In the genomic region with DNA sequence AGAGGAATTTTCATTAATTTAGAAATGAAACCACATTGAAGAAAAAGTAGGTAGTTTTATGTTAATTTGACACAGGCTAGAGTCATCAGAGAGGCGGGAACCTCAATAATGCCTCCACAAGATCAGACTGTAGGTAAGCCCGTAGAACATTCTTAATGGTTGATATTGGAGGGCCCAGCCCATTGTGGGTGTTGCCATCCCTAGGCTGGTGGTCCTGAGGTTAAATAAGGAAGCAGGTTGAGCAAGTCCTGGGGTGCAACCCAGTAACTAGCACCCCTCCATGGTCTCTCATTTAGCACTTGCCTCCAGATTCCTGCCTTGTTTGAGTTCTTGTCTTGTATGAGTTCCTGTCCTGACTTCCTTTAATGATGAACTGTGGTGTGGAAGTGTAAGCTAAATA, we compare ENCODE assay signal across 8 mouse cellular contexts. TPM values are rescaled to one million over a fixed set of nuclear protein-coding genes. Genes with fewer than 3 reads are reported as not detected.
DNase-seq lines count a peak whose midpoint lies in the region; ATAC-seq and TF ChIP-seq lines count a peak whose summit lies in the region.
"Had no signal": no experiment of that assay in that cellular context is flagged by ENCODE, and none has a peak within 500 bp of the region (broad histone marks: within the 10 kb centered on the region; RNA-seq: fewer than 3 reads in every experiment).

No protein-coding gene starts in this region.

- no peak for TF ChIP-seq CTCF in lung, postnatal 0 days (IDR thresholded peaks at IDR 0.05)

- DNase-seq in lung, postnatal 0 days (ENCODE audit: low spot score), result no peak
- no peak for DNase-seq in lung, postnatal 10 days
- DNase-seq in splenic B cell, adult 2 months (ENCODE audit: low read depth, low spot score), result peak; percentile 11
- DNase-seq in right cerebral cortex, adult 2 months (ENCODE audit: low spot score in 2 of 2), result no peak
- DNase-seq in urinary bladder, adult 18-20 months (ENCODE audit: low spot score in 2 of 2), result no peak
- DNase-seq: thymus, adult 2 months had no signal

- ATAC-seq in lung, postnatal 0 days, result no peak
- ATAC-seq in forebrain, embryonic 12.5 days (ENCODE audit: low FRiP score), result no peak
- no peak for ATAC-seq in intestine, embryonic 16.5 days

- no peak overlapping the region for H3K9ac ChIP-seq in lung, postnatal 0 days (replicated peaks; ENCODE audit: low read depth)
- peak overlapping the region; percentile 95 for H3K9ac ChIP-seq in forebrain, embryonic 12.5 days
- peak overlapping the region; percentile 77; the same call in 1 of the 2 replicates for H3K9ac ChIP-seq in intestine, embryonic 16.5 days (ENCODE audit: low read depth, low read length)

- no peaks in the 10 kb centered on the region for H3K4me1 ChIP-seq in lung, postnatal 0 days (ENCODE audit: insufficient read depth, low read depth, low read length)
- peaks cover 68% of the 10 kb centered on the region for H3K4me1 ChIP-seq in forebrain, embryonic 12.5 days
- H3K4me1 ChIP-seq in intestine, embryonic 16.5 days (ENCODE audit: control insufficient read depth, insufficient read depth, low read length), result peaks cover 3% of the 10 kb centered on the region; the same call in 1 of the 2 replicates

- peak overlapping the region; percentile 97; the same call in 1 of the 2 replicates for H3K4me2 ChIP-seq in lung, postnatal 0 days (replicated peaks; ENCODE audit: low read depth, low read length)
- H3K4me2 ChIP-seq in forebrain, embryonic 12.5 days, result peak overlapping the region; percentile 57
- H3K4me2 ChIP-seq in intestine, embryonic 16.5 days (ENCODE audit: low read depth, low read length), result peak overlapping the region; percentile 95

- peaks cover 14% of the 10 kb centered on the region; the same call in 1 of the 2 replicates for H3K27me3 ChIP-seq in lung, postnatal 0 days (replicated peaks; ENCODE audit: insufficient read depth, low read length)
- H3K27me3 ChIP-seq in forebrain, embryonic 12.5 days, result no peaks in the 10 kb centered on the region
- H3K27me3 ChIP-seq in intestine, embryonic 16.5 days (replicated peaks; ENCODE audit: control insufficient read depth, insufficient read depth, low read length), result peaks cover 11% of the 10 kb centered on the region; the same call in 1 of the 2 replicates
- no peaks in the 10 kb centered on the region for H3K27me3 ChIP-seq in splenic B cell, adult 2 months (ENCODE audit: control insufficient read depth, insufficient read depth, low read length, poor library complexity, severe bottlenecking)

- no peaks in the 10 kb centered on the region for H3K9me3 ChIP-seq in lung, postnatal 0 days (ENCODE audit: low read length)
- no peaks in the 10 kb centered on the region for H3K9me3 ChIP-seq in forebrain, embryonic 12.5 days
- no peaks in the 10 kb centered on the region for H3K9me3 ChIP-seq in intestine, embryonic 16.5 days (ENCODE audit: control insufficient read depth, low read length)

- H3K36me3 ChIP-seq in lung, postnatal 0 days (ENCODE audit: insufficient read depth, low read length), result no peaks in the 10 kb centered on the region
- H3K36me3 ChIP-seq in forebrain, embryonic 12.5 days (replicated peaks), result no peaks in the 10 kb centered on the region
- H3K36me3 ChIP-seq in intestine, embryonic 16.5 days (ENCODE audit: control insufficient read depth, insufficient read depth, low read length), result no peaks in the 10 kb centered on the region
- H3K36me3 ChIP-seq in splenic B cell, adult 2 months (ENCODE audit: control insufficient read depth, insufficient read depth, low read length, poor library complexity, severe bottlenecking), result no peaks in the 10 kb centered on the region

- H3K4me3 ChIP-seq in lung, postnatal 0 days (ENCODE audit: low read depth, low read length), result no peak overlapping the region
- H3K4me3 ChIP-seq in forebrain, embryonic 12.5 days (replicated peaks), result peak overlapping the region; percentile 89
- H3K4me3 ChIP-seq in intestine, embryonic 16.5 days (ENCODE audit: low read length), result peak overlapping the region; percentile 82

- no peak for TF ChIP-seq EP300 in lung, postnatal 0 days (IDR thresholded peaks at IDR 0.05)

- no peak overlapping the region for H3K27ac ChIP-seq in lung, postnatal 0 days (ENCODE audit: low read length)
- no peak overlapping the region for H3K27ac ChIP-seq in forebrain, embryonic 12.5 days
- H3K27ac ChIP-seq in intestine, embryonic 16.5 days (ENCODE audit: low read length), result no peak overlapping the region

- 65% methylated on average over 2 of the region's 2 CpGs for WGBS in lung, postnatal 0 days
- WGBS in forebrain, embryonic 12.5 days, result 50% methylated on average over 2 of the region's 2 CpGs
- WGBS in intestine, embryonic 16.5 days, result 35% methylated on average over 2 of the region's 2 CpGs

RNA-seq across cellular contexts. Expression of a gene that starts 1.5 kb away (rescaled TPM):
- polyA plus RNA-seq in lung, postnatal 0 days (2015; fragmentation: Nextera tagmentation; extraction: Ambion mirVana), result 1.4 TPM in 2 replicates
- polyA plus RNA-seq in forebrain, embryonic 12.5 days (2016; fragmentation: Nextera tagmentation; extraction: Ambion mirVana), result 27.8 and 29.5 TPM in 2 replicates
- 0.57 and 0.71 TPM in 2 replicates for polyA plus RNA-seq in intestine, embryonic 16.5 days (2015; fragmentation: Nextera tagmentation; extraction: Ambion mirVana)

Comparison
In these comparisons a context has a peak if more than half of its experiments do, and no peak if none do; other contexts are left out.
1. RNA of a gene that starts 1.5 kb away (polyA plus RNA-seq): 27.8 to 29.5 TPM in forebrain, embryonic 12.5 days; 1.4 TPM in lung, postnatal 0 days and 0.57 to 0.71 TPM in intestine, embryonic 16.5 days; every median in the first group is over 10 times any median in the second.
2. Peak in every context shown above with its lines, with median percentiles within 50 percentile points of each other: H3K4me2 ChIP-seq.